Mouse (Mus musculus): ENCODE results near the gene Entr1.
A peak's percentile ranks its signal among the peaks of the same experiment; 100 is the strongest.

Gene Entr1

DNA sequence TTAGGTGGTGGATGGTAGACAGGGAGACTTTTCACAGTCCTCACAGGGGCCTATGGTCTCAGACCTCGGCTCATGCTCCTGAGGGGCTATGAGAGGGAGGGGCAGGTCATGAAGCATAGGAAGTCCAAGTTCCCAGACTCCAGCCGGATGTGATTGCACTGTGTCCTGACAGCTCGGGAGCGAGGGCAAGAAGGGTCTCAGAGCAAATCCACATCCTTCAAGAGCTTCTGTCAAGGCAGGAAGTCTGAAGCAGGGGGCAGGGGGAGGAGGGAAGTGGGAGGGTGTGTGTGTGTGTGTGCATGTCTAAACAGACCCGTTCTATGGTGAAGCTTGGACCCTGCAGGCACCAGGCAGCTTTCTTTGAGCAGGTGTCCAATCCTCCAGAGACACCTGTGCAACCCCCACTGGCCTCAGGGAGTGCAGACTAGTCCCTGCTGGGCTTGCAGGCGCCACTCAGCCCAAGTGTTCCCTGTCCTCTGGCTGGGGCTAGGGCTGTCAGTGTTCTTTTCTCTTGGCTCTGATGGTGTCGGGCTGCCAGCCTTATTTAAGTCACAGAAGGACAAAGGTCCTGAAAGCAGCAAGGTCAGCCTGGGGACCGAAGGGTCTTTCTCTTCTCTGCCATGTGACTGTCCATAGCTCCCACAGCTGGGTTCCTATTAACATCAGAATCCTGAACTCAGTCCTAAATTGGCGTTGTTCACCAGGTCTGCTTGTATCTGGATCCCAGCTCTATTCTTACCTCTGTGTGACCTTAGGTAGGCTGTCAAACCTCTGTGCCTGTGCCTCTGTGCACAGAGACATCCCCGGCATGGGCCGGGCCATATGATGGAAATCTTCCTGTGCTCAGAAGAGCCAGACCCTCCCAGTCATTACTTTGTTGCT is 46.3 kb downstream of the Entr1 start:
- no peak for DNase-seq

DNA sequence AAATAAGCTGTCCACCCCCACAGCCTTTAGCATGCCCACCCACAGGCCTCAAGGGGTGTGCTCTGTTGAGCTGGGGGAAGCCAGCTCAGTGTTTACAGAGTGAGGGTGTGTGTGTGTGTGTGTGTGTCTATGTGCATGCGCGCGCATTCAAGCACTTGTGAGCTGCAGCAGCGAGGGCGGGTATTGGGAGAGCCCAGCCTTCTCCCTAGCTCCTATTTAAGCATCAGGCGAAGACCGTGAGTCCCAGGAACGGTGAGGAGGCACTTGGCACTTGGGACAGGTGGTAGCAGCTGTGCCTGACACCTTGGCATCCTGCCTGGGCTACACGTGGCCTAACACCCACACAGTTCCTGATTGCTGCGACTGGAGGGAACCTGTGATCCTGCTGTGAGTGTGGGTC is 47.1 kb downstream of the Entr1 start:
- peak; percentile 44 for DNase-seq

DNA sequence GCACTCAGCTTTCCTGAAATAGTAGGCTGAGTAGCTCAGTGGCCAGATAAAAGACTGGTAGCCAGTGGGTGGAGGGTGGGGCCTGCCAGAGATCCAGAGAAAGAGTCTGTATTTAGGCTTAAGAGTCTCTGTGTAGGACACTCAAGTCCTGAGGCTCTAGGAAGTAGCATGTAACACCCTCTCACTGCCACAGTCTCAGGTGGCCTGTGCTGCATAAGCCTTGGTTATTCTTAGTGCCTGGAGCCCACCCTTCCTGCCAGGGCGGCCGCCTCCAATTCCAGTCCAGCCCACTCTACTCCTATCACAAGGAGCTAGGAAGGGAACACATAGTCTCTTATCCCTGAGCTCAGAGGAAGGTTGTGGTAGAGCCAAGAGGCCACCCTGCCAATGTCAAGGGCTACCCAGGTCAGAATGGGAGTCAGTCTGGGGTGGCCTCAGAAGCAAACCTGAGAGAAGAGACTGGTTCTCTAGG is 47.6 kb downstream of the Entr1 start:
- DNase-seq: no peak

DNA sequence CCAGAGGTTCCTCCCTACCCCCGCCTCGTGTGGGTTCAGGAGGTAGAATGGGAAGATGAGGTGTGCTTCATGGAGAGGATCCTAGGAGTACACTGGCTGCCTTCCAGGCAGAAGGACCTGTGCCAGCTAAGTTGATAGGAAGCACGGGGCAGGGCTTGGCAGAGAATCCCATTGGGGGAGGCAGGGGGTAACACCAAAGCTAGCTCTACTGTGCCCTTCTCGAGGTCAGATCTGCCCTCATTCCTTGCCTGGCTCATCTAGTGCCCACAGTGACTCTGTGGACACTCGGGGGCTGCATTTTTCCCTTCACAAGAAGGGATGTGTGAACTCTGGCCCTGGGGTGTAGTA is 49.9 kb downstream of the Entr1 start:
- DNase-seq: no peak

DNA sequence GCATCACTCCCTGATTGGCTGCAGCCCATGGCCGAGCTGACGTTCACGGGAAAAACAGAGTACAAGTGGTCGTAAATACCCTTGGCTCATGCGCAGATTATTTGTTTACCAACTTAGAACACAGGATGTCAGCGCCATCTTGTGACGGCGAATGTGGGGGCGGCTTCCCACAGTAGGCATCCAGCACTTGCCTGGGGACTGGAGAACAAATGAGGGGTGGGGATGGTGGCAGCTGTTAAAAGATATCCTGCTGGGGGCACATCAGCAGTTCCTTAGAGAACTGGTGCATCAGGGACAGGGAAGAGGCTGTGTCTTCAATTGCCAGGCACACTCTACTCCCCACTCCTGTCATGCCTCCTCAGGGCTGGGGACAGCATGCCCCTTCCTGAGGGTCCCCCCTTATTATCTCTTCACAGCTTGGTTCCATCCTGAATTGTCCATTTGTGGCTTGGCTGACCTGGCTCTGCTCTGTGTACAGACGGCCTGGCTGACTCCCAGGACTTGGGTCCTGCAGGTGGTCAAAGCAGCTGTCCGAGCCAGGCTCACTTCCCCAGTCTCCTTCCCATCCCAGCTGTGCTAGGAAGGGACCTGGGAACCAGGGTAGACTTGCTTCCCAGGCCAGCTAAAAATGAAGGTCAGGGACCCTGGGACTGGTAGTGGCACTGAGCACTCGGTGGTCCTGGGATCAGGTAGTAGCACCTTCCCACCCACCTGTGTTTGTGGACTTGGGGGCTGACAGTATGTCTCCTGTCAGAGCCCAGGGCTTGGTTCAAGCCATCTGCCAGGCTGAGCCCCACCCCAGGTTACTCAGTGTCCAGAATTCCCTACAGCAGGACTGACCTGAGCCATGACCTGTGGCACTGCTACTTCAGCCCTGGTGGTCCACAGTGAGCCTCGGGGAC is 50.6 kb downstream of the Entr1 start:
- DNase-seq: no peak
